Mouse (Mus musculus): ENCODE results near the gene Eif4a3. TPM values are rescaled to one million over a fixed set of nuclear protein-coding genes. Genes with fewer than 3 reads are reported as not detected.
A peak's percentile ranks its signal among the peaks of the same experiment; 100 is the strongest.

The Eif4a3 gene
- 104 and 113 TPM in 2 replicates for polyA plus RNA-seq (2012; rRNA removed)

GRCm38 (mm10) chr11:119299391-119300245 lies at the start of gene Eif4a3:
Eif4a3 (minus strand) TSS chr11:119300089.
- peak; percentile 64 for DNase-seq (ENCODE audit: low read depth)

GRCm38 (mm10) chr11:119347125-119347524 lies 47.2 kb upstream of the Eif4a3 start:
- no peak for DNase-seq (ENCODE audit: low read depth)

- DNase-seq (ENCODE audit: low read depth) = no peak
Measured at GRCm38 (mm10) chr11:119344865-119345264, 45.0 kb upstream of the Eif4a3 start.

- no peak for DNase-seq (ENCODE audit: low read depth)
Measured at GRCm38 (mm10) chr11:119344178-119344577, 44.3 kb upstream of the Eif4a3 start.

GRCm38 (mm10) chr11:119339637-119340036 lies 39.7 kb upstream of the Eif4a3 start:
- DNase-seq (ENCODE audit: low read depth) = no peak

GRCm38 (mm10) chr11:119339179-119339578 lies 39.3 kb upstream of the Eif4a3 start:
- no peak for DNase-seq (ENCODE audit: low read depth)

GRCm38 (mm10) chr11:119338271-119339059 lies 38.6 kb upstream of the Eif4a3 start:
- no peak for DNase-seq (ENCODE audit: low read depth)

GRCm38 (mm10) chr11:119331970-119332369 lies 32.1 kb upstream of the Eif4a3 start:
- no peak for DNase-seq (ENCODE audit: low read depth)

GRCm38 (mm10) chr11:119330592-119330991 lies 30.7 kb upstream of the Eif4a3 start:
- peak; percentile 31 for DNase-seq (ENCODE audit: low read depth)

GRCm38 (mm10) chr11:119325068-119325467 lies 25.2 kb upstream of the Eif4a3 start:
- no peak for DNase-seq (ENCODE audit: low read depth)

GRCm38 (mm10) chr11:119322521-119322920 lies 22.6 kb upstream of the Eif4a3 start:
- no peak for DNase-seq (ENCODE audit: low read depth)

- DNase-seq (ENCODE audit: low read depth) = no peak
Measured at GRCm38 (mm10) chr11:119316720-119317119, 16.8 kb upstream of the Eif4a3 start.

- DNase-seq (ENCODE audit: low read depth) = no peak
Measured at GRCm38 (mm10) chr11:119314252-119314936, 14.5 kb upstream of the Eif4a3 start.

GRCm38 (mm10) chr11:119310621-119311020 lies 10.7 kb upstream of the Eif4a3 start:
- no peak for DNase-seq (ENCODE audit: low read depth)

- no peak for DNase-seq (ENCODE audit: low read depth)
Measured at GRCm38 (mm10) chr11:119307916-119308315, 8.0 kb upstream of the Eif4a3 start.

GRCm38 (mm10) chr11:119307658-119307867 lies 7.7 kb upstream of the Eif4a3 start, which contains the start of gene Card14:
Card14 (plus strand) TSS chr11:119307768.
- no peak for DNase-seq (ENCODE audit: low read depth)

- DNase-seq (ENCODE audit: low read depth) = peak; percentile 73
Measured at GRCm38 (mm10) chr11:119306762-119307657, 7.1 kb upstream of the Eif4a3 start.

GRCm38 (mm10) chr11:119304904-119305712 lies 5.2 kb upstream of the Eif4a3 start:
- DNase-seq (ENCODE audit: low read depth) = no peak

GRCm38 (mm10) chr11:119300986-119301385 lies 1.1 kb upstream of the Eif4a3 start:
- DNase-seq (ENCODE audit: low read depth) = no peak

- DNase-seq (ENCODE audit: low read depth) = no peak
Measured at GRCm38 (mm10) chr11:119300246-119300935, 502 bp upstream of the Eif4a3 start.
